Mouse (Mus musculus): ENCODE measurements around the gene Nnat.
"Not testable (repeated sequence)": the region's sequence is repeated elsewhere in the genome, so short reads cannot be mapped to it uniquely, and the experiment has no call there.

Nnat gene

GRCm38 (mm10) chr2:157552158-157552886, 7.6 kb upstream of the Nnat start:
- DNase-seq: peak; percentile 69 to 71

GRCm38 (mm10) chr2:157556074-157556698, 3.7 kb upstream of the Nnat start:
- no peak for DNase-seq

GRCm38 (mm10) chr2:157558051-157558450, 1.8 kb upstream of the Nnat start:
- DNase-seq: peak; percentile 47 to 54

GRCm38 (mm10) chr2:157558520-157558919, 1.4 kb upstream of the Nnat start:
- peak in 1 of 2 experiments; percentile 61 for DNase-seq

DNA sequence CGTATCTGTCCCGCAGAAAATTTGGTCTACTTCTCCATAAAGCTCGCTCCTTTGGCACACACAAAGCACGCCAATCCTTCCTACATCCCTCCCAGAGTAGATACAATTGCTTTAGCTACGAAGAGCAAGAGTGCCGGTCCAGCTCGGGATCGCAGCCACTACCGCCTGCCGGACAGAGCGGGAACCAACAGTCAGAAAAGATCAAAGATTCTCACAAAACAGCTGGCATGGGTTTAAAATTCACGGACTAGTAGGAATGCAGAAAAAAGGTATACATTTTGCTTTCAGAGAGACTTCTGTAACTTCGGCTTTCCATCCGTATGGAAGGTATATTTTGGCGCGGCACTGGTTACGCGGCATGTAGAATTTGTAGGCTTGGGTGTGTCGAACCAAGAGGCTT, 438 bp upstream of the Nnat start:
- peak in 1 of 2 experiments; percentile 55 for DNase-seq

DNA sequence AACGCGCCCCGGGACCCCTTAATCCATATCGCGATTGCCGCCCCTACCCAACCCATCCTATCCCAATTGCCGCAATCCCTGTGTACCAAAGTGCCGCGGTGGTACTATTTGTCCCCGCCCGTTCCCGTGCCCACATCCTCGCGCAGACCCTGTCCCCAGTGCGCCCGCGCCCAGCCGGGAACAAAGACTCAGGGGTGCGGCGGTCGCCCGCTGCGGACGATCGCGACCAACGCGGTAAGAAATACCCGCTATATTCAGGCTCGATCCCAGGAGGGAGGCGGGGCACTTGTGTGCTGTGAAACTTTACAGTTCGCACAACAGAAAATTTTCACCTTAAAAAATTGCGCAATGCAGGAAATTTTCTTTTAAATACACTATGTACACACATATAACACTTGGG, 424 bp downstream of the Nnat start:
- DNase-seq: peak in 1 of 2 experiments; percentile 52

- DNase-seq: peak; percentile 89 to 93
Measured at GRCm38 (mm10) chr2:157561165-157561836, 1.4 kb downstream of the Nnat start.

- DNase-seq: no peak
Measured at GRCm38 (mm10) chr2:157563031-157563430, 3.2 kb downstream of the Nnat start.

DNA sequence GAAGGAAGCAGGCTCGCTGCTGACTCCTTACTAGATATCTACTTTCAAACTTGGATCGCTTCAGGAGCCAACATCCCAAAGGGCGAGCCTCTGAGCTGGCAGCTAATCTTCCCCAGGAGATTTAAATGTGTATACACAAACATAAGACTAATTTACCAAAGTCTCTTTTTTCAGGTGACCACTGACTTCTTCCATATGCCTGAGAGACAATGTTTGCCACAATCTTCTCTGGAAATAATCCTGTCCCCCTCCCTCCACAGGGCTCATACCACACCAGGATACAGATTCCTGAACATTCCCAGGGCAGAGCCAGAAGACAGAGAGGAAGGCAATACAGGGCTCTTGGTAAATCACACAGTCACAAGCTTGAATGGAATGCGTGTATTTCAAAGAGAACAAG, 4.8 kb downstream of the Nnat start:
- DNase-seq: peak in 1 of 2 experiments; percentile 1

- no peak for DNase-seq
Measured at GRCm38 (mm10) chr2:157565446-157565845, 5.6 kb downstream of the Nnat start.

DNA sequence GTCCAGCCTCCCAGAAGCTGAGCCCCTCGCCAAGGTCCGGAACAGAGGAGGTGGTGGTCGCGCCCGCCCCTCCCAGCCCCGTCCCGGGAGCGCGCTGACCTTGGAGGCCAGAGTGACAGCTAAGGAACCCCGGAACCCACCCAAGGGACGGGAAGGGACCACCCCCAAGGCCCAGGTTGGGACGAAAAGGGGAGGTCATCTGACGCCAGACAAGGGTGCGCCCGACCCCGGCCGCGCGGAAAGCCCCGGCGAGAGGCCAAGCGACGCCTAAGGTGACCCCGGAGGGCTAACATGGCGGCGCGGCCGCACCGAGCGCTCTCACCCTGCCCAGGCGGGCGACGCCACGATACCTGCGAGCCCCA, 6.0 kb downstream of the Nnat start:
- DNase-seq: no peak

DNA sequence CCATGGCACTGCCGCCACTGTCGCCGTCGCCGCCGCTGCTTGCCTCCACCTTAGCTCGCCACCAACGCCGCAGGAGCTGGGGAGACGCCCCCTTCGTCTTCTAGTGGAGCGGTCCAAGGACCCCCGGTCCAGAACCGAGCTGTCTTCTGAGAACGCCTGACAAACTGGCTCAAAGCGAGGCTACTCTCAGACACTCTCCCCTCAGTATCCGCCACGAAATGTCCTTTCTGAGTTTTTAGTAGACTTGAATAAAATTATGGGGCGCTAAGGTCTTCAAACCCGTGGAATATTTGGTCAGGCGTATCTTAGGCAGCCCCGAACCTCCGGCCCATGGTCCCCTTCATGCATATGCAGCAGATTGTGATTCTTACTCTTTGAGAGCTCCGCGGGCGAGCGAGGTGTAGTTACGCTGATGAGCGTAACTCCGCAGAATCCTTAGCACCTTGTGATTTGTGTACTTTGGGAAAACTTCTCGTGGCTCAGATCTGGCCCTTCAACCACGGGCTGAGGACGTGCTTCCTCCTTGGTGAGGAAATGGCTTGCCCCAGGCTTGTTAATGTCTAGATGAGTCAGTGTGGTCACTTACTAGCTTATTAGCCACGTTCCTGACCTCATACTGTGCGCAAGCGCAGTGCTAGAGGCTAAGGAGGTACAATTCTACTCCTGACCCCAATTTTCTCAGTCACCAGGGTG, 6.5 kb downstream of the Nnat start:
- peak; percentile 88 to 91 for DNase-seq

GRCm38 (mm10) chr2:157567235-157567961, 7.5 kb downstream of the Nnat start:
- DNase-seq: peak in 1 of 2 experiments; percentile 16

GRCm38 (mm10) chr2:157568881-157569280, 9.0 kb downstream of the Nnat start:
- DNase-seq: no peak

DNA sequence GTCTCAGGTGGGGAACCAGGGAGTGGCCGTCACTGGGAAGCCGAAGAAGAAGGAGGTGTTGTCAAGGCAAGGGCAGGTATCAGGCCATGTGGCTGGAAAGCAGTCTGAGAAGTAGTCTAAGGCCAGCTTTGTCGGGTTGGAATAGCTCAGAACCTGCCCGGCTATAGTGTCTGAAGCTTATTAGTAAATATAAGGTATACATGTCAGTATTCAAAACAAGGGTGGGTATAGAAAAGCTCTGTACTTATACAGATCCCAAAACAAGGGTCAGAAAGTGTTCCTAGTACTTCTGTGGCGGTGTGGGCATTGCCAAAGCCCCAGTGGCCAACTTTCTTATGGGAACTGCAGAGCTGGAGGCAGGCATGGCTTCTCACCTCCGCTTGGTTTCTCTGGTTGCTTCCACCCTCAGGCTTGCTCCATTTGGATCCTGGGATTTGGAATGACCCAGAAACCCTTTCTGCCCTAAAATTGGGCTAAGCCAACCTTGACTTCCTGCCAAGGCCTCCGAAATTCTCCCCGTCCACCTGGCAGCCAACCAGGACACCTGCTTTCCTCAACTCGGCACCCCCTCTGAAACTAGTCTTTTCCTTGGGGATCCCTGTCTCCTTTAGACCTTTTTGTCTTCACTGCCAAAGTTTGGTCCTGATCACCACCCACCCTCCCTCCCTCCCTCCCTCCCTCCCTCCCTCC, 10.1 kb downstream of the Nnat start:
- DNase-seq: peak in 1 of 2 experiments; percentile 69

- DNase-seq: peak; percentile 70 to 73
Measured at GRCm38 (mm10) chr2:157571224-157571832, 11.4 kb downstream of the Nnat start, which contains the start of gene Blcap. Gene Blcap (minus strand): TSS chr2:157571274.

DNA sequence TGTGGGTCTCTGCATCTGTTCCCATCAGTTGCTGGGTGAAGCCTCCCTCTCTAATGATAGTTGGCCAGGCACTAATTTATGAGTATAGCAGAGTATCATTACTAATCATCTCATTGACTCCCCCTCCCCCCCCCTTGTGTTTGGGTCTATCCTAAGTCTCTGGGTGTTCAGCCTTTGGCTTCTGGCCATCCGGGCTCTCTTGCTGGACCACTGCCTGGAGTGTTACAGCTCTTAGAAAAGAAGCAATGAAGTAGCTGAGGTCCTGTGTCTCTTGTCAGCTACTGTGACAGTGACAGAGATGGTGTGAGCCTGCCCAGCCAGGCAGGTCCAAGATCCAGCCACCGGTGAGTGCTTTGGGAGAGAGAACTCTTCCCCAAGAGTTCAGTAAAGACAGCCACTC, 12.9 kb downstream of the Nnat start:
- DNase-seq: no peak

GRCm38 (mm10) chr2:157585351-157585750, 25.5 kb downstream of the Nnat start:
- not testable (repeated sequence) for DNase-seq

GRCm38 (mm10) chr2:157596876-157597566, 37.1 kb downstream of the Nnat start:
- no peak for DNase-seq

- DNase-seq: no peak
Measured at GRCm38 (mm10) chr2:157601435-157601839, 41.6 kb downstream of the Nnat start.

All from cerebellum, postnatal 14 days (tissue).